Mouse (Mus musculus) cerebellum, postnatal 14 days (tissue): ENCODE results near the gene Dbp.

Experiments used
- DNase-seq, 2 experiments: peaks; one replicate each; pipeline ENCODE4 v3.0.0; 2021; ENCODE audit warnings: mixed read lengths in 2 of 2

The Dbp gene

DNA sequence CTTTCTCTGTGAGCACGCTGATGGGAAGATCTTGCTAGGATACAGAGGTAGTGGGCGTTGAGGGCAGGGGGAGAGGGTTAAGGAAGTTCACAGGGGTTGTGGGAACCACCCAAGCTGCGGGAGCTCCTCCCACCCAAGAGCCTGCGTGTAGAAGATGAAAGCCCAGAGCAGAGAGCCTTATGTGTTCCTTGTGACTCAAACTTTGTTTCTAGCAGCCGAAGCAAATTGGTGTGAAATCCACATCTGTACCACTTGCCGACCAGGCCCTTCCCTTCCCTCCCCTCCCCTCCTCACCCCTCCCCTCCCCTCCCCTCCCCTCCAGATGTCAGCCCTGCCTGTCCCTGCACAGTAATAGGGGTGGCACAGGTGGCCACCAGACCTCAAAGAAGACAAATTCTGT lies 9.8 kb upstream of the Dbp start:
- no peak for DNase-seq

DNA sequence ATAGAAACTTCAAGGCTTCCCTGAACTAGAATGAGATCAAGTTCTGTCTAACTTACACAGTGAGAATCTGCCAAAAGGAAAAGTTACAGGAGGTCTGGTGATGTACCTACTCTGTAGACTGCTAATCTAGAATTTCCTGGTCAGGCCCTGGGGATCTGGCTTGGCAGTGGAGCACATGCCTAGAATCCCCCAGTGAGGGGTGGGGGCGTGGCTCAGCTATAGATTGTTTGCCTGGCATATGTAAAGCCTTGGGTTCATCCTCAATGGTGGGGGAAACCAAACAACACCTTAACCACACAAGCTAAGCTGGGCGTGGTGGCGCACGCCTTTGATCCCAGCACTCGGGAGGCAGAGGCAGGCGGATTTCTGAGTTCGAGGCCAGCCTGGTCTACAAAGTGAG lies 7.0 kb upstream of the Dbp start:
- peak in 1 of 2 experiments; percentile 14 for DNase-seq

DNA sequence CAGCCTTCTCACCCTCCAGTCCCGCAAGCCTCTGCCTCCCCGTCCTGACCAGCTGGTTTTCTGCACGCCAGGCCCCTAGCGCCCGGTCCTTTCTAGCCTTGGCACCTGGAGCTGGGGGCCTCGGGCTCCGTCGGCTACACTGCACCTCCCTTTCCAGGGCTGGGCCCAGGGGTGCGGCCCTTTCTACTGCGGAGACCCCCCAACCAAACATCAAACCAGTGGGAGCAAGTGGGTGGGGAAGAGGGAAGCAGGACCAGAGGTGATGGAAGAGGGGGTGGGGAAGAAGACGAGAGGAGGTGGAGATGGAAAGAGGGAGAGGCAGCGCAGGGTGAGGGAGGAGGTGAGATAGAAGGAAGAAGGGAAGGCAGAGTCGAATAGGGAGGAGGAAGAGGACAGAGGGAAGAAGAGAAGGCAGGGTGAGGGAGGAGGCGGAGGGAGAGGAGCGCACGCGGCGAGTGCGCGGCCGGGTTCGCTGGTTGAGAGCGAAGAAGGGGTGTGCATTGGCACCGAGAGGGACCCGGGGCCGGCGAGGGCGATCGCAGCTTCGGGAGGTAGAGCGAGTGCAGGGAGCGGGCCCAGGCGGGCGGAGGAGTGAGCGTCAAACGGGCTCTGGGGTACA lies 5.3 kb upstream of the Dbp start, which contains the start of gene Car11:
Gene Car11, plus strand, starts transcription at position 321 of the 619 bp plus-strand sequence.
- peak; percentile 66 to 77 for DNase-seq

DNA sequence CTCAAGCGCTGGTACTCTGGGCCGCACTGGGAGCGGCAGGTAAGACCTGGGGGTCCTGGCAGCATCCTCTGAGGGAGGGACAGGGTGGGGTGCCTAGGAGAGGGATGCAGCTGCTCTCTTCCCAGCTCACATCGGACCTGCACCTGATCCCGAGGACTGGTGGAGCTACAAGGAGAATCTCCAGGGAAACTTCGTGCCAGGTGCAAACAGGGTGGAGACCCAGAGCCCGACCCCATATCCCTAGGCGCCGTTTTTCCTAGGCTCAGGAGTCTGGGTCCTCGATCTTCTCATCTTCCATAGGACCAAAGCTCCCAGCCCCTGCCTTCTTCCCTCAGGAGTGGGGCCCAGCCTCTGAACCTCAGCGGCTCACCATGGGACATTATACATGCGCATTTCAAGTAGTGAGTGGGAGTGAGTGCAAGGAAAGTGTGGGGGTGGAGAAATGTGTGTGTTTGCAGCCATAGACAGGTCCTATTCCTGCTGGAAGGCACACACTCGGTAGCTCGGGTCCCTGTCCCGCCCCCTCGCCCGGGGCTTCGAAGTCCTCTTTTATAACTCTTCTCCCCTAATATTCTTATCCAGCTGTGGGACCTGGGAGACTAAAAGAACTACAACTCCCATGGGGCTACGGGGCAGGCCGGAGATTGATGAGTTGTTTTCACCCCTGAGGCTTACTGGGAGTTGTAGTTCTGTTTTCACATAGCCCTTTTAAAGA lies 4.4 kb upstream of the Dbp start:
- DNase-seq = peak; percentile 81 to 87

DNA sequence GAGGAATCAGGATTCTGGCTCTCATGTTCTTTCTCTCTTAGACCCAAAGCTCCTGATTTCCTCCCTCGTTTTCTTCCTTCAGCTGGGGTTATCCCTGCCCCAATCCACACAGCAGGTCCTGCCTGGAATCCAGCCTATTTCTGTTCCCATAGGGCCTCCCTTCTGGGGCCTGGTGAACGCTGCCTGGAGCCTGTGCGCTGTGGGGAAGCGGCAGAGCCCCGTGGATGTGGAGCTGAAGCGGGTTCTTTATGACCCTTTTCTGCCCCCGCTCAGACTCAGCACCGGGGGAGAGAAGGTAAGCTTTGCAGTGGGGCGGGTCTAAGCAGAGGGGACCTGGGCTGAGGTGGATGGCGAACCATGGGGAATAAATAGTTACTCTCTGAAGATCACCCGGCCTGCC lies 3.8 kb upstream of the Dbp start:
- DNase-seq = peak in 1 of 2 experiments; percentile 58

- peak; percentile 24 to 29 for DNase-seq
Measured at GRCm38 (mm10) chr7:45701607-45702006, 3.3 kb upstream of the Dbp start.

GRCm38 (mm10) chr7:45702316-45702715 lies 2.6 kb upstream of the Dbp start:
- peak in 1 of 2 experiments; percentile 18 for DNase-seq

- peak; percentile 26 to 33 for DNase-seq
Measured at GRCm38 (mm10) chr7:45702809-45703520, 1.9 kb upstream of the Dbp start.

DNA sequence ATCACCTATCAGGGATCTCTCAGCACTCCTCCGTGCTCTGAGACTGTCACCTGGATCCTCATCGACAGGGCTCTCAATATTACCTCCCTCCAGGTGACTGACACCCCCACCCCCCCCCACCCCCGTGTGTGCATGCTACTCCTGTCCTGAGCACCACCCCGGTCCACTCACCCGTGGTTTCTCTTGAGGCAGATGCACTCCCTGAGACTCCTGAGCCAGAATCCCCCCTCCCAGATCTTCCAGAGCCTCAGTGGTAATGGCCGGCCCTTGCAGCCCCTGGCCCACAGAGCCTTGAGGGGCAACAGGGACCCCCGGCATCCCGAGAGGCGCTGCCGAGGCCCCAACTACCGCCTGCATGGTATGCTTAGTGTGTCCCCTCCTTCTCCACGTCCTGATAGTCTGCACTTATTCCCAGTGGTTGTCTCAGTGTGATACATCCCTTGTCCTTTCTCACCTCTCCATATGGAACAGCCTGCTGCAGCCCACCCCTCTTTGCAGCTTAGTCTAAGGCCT lies 1.3 kb upstream of the Dbp start:
- DNase-seq = peak in 1 of 2 experiments; percentile 62

DNA sequence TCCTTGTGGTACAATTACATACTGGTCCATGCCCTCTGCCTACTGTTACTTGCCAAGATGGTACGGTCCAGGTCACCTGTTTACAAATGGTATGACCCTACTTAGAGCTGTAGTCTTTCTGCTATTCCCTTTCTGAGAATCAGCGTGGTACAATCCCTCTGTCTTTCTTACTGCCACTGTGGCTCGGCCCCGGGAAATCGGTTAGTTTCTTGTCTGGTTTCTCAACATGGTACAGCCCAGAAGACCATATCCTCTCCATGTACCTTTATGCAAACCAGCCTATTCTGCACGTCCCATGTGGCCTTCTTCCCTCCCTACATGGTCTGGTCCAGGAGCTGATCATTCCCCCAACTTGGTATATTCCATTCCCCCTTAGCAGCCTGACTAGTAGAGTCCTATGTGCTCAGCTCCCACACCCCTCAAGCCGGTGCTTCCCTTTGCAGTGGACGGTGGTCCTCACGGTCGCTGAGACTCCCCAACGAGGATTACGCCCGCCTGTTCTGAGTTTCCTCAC lies 785 bp upstream of the Dbp start:
- peak; percentile 87 for DNase-seq

GRCm38 (mm10) chr7:45705443-45705864 lies 566 bp downstream of the Dbp start:
- no peak for DNase-seq

GRCm38 (mm10) chr7:45705873-45706281 lies 989 bp downstream of the Dbp start:
- DNase-seq = peak; percentile 78 to 91

GRCm38 (mm10) chr7:45706721-45707241 lies 1.9 kb downstream of the Dbp start:
- DNase-seq = peak; percentile 90 to 94

DNA sequence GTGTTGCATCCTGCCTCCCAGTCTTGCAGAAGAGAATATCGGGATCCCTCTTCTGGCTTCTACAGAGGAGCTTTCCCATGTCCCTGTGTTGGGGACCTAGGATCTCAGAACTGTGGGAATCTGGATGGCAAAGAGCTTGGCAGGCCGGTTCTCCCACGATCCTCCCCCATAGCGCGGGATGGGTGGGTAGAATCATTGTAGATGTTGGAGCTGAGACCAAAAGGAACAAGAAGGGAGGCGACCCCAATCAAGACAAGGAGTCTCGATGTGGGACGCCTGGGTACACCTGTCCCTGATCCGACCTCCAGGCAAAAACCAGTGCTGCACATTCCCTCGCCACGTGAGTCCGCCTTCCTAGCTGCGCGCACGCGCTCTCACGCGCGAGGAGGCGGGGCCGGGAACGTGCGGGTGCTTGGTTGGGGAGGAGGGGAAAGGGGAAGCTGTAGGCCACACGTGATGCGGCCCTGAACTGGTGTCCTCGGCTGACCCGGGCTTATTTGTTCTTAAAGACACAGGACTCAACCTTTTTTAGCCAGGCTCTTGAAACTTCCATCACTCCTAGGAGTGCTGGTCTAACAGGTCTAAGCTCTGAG lies 2.6 kb downstream of the Dbp start:
- peak; percentile 97 to 98 for DNase-seq

DNA sequence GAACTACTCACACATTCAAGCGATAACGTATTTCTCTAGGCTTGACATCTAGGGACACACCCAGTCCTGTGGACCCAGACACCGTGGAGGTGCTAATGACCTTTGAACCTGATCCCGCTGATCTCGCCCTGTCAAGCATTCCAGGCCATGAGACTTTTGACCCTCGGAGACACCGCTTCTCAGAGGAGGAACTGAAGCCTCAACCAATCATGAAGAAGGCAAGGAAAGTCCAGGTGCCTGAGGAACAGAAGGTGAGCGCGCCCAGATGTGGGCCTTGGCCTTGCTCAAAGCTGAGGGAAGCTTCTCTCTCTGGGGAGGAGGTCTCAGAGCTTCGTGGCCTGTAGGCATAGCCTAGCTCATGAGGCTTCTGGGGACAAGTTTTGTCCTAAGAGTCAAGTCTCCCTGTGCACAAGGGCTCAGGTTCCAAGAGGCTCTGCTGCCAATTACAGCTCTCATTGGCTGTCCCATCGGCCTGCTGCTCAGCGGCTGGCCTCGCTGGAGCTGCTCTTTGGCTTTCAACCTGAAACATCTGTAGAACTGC lies 3.4 kb downstream of the Dbp start:
- DNase-seq = peak; percentile 43 to 45

DNA sequence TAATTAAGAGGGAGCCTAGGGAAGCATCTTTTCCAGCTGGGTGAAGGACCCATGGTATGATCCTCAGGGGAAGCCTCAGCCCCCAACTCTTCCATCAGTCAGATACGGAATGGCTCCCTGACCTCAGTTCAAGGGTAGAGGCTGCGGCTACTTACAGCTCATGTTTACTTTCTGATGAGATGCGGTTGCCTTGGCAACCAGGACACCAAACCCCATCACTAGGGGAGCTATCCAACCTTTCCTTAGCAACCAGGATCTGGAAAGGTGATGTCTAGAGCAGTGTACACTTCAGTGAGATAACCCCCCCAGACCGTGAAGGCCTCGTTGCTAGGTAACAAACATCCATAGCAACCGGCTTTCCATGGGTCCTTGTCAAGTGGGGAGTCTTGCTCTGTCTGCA lies 4.1 kb downstream of the Dbp start:
- DNase-seq = peak; percentile 40

DNA sequence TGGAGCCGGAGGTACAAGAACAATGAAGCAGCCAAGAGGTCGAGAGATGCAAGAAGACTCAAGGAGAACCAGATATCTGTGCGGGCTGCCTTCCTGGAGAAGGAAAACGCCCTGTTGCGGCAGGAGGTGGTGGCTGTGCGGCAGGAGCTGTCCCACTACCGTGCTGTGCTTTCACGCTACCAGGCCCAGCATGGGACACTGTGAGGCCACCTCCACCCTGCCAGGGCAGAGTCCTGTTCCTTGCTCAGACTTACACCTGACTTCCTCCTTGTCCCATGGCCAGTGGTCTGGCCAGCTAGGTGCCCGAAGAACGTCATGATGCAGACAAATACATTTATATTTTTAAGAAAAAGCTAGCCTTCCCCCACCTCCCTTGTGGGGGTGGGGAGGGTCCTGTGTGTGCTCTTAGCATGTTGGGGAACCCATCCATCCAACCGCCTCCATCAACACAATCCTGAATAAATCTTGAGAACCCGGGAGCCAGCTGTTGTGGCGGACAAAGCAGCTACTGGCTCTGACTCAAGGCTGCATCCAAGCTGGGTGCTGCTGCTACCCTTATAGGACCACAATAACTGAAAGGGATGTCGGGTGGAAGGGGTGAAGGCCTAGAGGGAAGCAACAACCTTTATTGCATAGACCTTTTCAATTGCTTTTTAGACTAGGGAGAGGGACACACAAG lies 4.9 kb downstream of the Dbp start:
- peak in 1 of 2 experiments; percentile 26 for DNase-seq

- DNase-seq = peak; percentile 21 to 25
Measured at GRCm38 (mm10) chr7:45710477-45711191, 5.7 kb downstream of the Dbp start.

GRCm38 (mm10) chr7:45711316-45712021 lies 6.6 kb downstream of the Dbp start:
- peak; percentile 22 to 46 for DNase-seq
